Mouse (Mus musculus): ENCODE measurements at regions not wholly inside any gene's neighbourhood (a gene's known extent, or its start where the extent isn't known, plus 50 kb on each side); places are given as distances from the start of the nearest gene placed in this dataset.
"Not testable (repeated sequence)": the region's sequence is repeated elsewhere in the genome, so short reads cannot be mapped to it uniquely, and the experiment has no call there.

GRCm38 (mm10) chr17:54753396-54753994 is 454.7 kb upstream of the Slc5a7 start:
- DNase-seq (ENCODE audit: low spot score in 2 of 2): peak; percentile 5 to 8

DNA sequence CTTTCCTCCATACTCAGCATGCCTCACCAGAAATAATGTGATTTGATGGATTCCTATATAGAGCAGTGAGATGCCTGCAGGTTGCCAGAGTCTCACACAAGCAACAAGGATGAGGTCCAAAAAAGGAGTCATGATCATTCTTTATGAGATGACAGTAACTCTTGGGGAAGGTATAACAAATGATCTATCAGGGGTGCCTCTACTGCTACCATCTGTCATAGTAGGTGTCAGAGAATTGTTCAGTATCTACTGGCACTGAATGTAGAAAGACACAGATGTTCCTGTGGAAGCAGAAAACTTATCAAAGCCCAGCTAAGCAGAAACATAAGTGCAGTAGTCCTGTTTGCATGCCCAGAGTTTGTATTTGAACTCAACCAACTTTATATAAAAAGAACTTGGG is 454.1 kb upstream of the Slc5a7 start:
- DNase-seq (ENCODE audit: low spot score in 2 of 2): peak in 1 of 2 experiments; percentile 3

GRCm38 (mm10) chr17:54735836-54736235 is 437.0 kb upstream of the Slc5a7 start:
- DNase-seq (ENCODE audit: low spot score in 2 of 2): no peak

DNA sequence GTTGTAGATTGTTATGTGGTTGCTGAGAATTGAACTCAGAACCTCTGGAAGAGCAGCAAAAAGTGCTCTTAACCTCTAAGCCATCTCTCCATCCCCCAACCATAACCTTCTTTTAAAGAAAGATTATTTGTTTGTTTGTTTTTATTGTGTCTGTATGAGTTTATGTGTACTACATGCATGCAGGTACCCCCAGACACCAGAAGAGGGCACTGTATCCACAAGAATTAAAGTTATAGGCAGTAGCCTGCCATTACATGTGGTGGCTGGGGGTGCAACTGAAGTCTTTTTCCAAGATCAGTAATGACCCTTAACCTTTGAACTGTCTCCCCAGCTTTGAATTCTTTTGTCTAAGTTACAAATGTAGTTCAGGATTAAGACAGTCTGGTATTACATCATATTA is 428.8 kb upstream of the Slc5a7 start:
- DNase-seq (ENCODE audit: low spot score in 2 of 2): no peak

DNA sequence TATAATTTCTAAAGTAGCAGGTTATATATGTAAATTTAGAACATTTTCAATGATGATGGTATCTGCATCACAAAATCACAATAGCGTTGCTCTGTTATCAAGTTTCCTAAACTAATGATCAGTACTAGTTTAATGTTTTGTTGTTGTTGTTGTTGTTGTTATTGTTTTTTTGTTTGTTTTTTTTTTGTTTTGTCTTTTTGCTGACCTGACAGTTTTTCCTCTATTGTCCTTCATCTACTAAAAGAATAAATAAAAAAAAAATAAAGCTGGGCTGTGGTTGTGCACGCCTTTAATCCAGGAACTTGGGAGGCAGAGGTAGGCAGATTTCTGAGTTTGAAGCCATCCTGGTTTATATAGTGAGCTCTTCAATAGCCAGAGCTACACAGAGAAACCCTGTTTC is 427.9 kb upstream of the Slc5a7 start:
- no peak for DNase-seq (ENCODE audit: low spot score in 2 of 2)

DNA sequence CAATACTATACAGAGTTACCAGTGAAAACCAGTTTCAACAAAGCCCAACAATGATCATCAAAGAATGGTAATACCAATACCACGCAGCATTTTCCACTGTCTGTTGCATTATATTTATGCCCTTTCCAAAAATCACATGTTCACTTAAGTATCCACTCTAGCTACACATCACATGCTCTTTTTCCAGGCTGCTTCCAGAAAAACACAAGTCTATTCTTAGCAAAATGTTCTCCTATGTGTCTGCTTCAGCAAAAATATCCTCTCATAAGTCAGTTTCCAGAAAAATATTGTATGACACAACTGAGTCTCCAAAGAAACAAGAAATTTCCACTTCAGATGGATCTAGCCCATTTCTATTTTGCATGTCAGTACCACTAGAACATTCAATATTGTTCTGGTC is 414.2 kb upstream of the Slc5a7 start:
- DNase-seq (ENCODE audit: low spot score in 2 of 2): no peak

DNA sequence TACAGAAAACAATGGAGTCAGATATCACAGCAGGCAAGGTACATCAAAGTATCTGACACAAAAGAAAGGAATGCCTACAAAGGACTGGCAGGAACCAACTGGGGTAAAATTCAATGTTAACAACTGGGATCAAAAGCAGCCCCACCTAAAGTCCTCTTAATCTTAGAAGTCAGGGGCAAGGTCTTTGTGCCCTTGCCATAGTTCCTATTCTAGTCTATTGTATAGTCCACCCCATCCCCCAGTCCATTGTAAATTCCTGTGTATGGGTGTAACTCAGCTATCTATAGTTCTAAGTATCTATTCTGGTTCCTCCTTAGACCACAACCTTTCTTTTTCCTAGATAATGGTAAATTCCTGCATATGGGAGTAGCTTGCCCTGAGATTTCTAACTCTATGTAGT is 409.0 kb upstream of the Slc5a7 start:
- not testable (repeated sequence) for DNase-seq (ENCODE audit: low spot score in 2 of 2)

GRCm38 (mm10) chr17:54701346-54702108 is 402.7 kb upstream of the Slc5a7 start:
- DNase-seq (ENCODE audit: low spot score in 2 of 2): no peak

DNA sequence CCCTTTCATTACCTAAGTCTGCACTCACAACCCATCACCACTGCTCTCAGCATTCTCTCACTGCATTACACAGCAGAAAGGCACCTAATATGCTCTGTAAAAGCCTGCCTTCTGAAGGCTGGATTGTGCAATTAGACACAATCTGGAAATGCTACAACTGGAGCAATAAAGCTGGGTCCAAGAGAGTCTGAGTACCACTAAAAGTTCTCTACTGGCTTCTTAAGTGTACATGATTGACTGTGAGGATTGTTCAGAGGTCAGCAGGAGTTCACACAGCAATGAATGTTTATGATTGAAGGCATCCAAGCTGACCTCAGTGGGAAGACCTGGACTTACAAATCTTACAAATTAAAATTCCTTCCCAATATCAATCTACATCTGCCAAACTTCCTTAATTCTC is 395.8 kb upstream of the Slc5a7 start:
- no peak for DNase-seq (ENCODE audit: low spot score in 2 of 2)

DNA sequence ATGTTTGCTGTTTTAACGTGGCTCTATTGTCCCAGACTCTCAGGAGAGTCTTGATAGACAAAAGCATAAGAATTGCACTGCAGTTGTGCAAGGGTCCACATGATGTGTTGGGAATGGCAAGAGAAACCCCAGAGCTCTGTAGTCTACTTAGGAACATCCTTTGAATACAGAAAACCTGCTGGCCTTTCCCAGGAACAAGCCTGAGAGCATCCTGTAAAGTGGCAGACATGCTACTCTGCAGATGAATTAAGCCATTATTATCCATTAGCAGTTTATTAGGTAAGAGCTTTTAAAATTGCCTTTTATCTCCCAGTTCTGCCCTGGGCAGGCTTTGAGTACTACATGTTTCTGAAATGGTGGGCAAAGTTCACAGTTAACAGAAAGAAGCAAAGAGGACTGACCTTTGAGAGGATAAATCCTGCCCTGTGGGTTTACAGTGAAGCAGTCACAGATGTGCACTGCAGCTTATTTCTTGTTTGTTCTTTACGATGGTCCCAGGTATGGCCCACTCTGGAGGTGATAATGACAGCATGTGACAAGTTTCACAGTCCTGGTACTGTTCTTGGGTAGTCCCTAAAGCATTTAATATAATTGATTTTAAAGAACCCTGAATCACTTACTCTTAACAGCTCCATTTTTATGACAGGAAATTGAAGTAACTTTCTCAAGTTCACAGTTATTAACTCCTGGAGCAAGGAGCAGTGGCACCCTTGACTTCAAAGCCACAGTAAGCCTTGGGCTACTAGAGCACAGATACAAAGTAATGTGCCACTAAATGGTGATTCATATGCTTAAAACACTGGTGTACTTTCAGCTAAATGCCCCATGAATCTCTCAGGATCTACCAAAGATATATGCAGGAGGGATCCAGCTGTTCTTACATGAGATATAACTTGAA is 386.6 kb upstream of the Slc5a7 start:
- no peak for DNase-seq (ENCODE audit: low spot score in 2 of 2)

- no peak for DNase-seq (ENCODE audit: low spot score in 2 of 2)
Observed at GRCm38 (mm10) chr17:54678111-54678510, 379.3 kb upstream of the Slc5a7 start.

- peak; percentile 2 to 22 for DNase-seq (ENCODE audit: low spot score in 2 of 2)
Observed at GRCm38 (mm10) chr17:54669499-54669898, 370.7 kb upstream of the Slc5a7 start.

DNA sequence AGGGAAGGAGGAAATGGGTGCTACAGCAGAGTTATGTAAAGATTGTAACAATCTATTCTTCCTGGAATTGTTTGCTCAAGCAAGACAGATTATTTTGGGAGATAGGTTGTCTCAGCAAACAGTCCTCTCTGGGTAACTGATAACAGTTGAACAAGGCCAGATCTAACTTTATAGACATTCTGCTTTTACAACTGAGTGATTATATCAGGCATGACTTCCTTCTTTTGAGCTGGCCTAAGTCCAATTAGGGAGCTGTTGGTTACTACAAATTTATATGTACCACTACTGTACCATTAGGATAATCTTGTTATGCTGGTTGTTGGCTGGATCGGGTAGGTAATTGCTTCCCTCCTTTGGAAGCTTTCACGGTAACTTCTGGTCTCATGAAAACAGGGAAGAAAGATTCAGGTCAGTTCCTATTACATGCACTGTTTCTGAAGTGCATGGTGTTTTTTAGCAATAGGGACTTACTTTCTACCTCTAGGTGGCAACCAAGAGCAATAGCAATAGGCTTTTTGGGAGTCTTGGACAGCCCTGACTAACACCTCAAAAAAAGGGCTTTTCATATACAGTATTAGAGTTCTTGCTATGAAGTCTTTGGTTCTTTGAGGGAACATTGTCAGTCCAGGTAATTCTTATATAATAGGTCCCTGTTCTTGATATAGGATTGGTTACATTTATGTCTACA is 363.9 kb upstream of the Slc5a7 start:
- DNase-seq (ENCODE audit: low spot score in 2 of 2): no peak

- DNase-seq (ENCODE audit: low spot score in 2 of 2): no peak
Observed at GRCm38 (mm10) chr17:54656553-54656952, 357.7 kb upstream of the Slc5a7 start.
